Mouse (Mus musculus): Measurements from ENCODE around the gene Nkain2.

- TF ChIP-seq CTCF (IDR thresholded peaks at IDR 0.05; ENCODE audit: low read depth, low read length) = no peak
- no peak for TF ChIP-seq GATA2 (IDR thresholded peaks at IDR 0.05; ENCODE audit: borderline replicate concordance, low read depth, low read length)
Measured at GRCm38 (mm10) chr10:32510821-32511220, 379.4 kb downstream of the Nkain2 start.

Data from G1E (cell line).